Mouse (Mus musculus) limb, embryonic 14.5 days (tissue): Measurements from ENCODE around the gene Clk3. TPM values are rescaled to one million over a fixed set of nuclear protein-coding genes. Genes with fewer than 3 reads are reported as not detected.

Experiments
- ATAC-seq: fragments of 200-750 bp; cut with Nextera tagmentation; 2 replicates; pipeline ENCODE4 v1.8.0; 2017; ENCODE audit warnings: low read depth, moderate number of reproducible peaks, moderate TSS enrichment; ENCODE audit not compliant: low FRiP score
- DNase-seq: peaks from one replicate; pipeline ENCODE4 v3.0.0-alpha.2; 2015; ENCODE audit warnings: low spot score
- H3K27ac ChIP-seq: fragments of 300-500 bp; sonication (generic); replicated peaks from 2 replicates; pipeline ENCODE4 v1.5.1; 2014; ENCODE audit warnings: low read depth, mild to moderate bottlenecking, low read length, moderate library complexity, mixed read lengths
- H3K27me3 ChIP-seq: fragments of 300-500 bp; sonication (generic); 2 replicates; pipeline ENCODE4 v1.6.1; 2014; ENCODE audit warnings: low read length, mixed read lengths; ENCODE audit not compliant: control insufficient read depth, insufficient read depth
- H3K36me3 ChIP-seq: fragments of 300-500 bp; sonication (generic); 2 replicates; pipeline ENCODE4 v1.6.1; 2014; ENCODE audit warnings: mild to moderate bottlenecking, low read length, moderate library complexity, mixed read lengths; ENCODE audit not compliant: control insufficient read depth, insufficient read depth
- H3K4me1 ChIP-seq: fragments of 300-500 bp; sonication (generic); 2 replicates; pipeline ENCODE4 v1.6.1; 2014; ENCODE audit warnings: antibody characterized with exemption, low read length, mixed read lengths; ENCODE audit not compliant: control insufficient read depth, insufficient read depth
- H3K4me2 ChIP-seq: fragments of 300-500 bp; sonication (generic); replicated peaks from 2 replicates; pipeline ENCODE4 v1.6.1; 2014; ENCODE audit warnings: low read depth, mild to moderate bottlenecking, low read length, moderate library complexity; ENCODE audit not compliant: severe bottlenecking
- H3K4me3 ChIP-seq: fragments of 300-500 bp; sonication (generic); replicated peaks from 2 replicates; pipeline ENCODE4 v1.5.1; 2014; ENCODE audit warnings: low read length
- H3K9ac ChIP-seq: fragments of 300-500 bp; sonication (generic); 2 replicates; pipeline ENCODE4 v1.6.1; 2014; ENCODE audit warnings: mild to moderate bottlenecking, low read depth, low read length, moderate library complexity; ENCODE audit not compliant: severe bottlenecking
- H3K9me3 ChIP-seq: fragments of 300-500 bp; sonication (generic); 2 replicates; pipeline ENCODE4 v1.6.1; 2016; ENCODE audit warnings: low read length; ENCODE audit not compliant: control insufficient read depth
- POLR2A ChIP-seq: fragments of 200-500 bp; IDR thresholded peaks from 2 replicates; pipeline ENCODE4 v1.8.0; 2012; ENCODE audit warnings: inconsistent platforms, mild to moderate bottlenecking, moderate library complexity, borderline replicate concordance; ENCODE audit not compliant: insufficient read depth, insufficient read length; ENCODE audit errors: extremely low read depth
- WGBS: fragments of 180-500 bp; shearing (Covaris S2); extraction: QIAGEN DNeasy Blood & Tissue Kit; methylation state at CpG from one replicate; pipeline ENCODE4 v1.1.7; 2014; 5-methylcytosine and 5-hydroxymethylcytosine counted together
- polyA plus RNA-seq, 2 experiments: library from polyadenylated mRNA; depleted of rRNA in 1 of 2; stranded (reverse) in 1 of 2; unstranded in 1 of 2; fragments of >200 nt; fragmentation: Nextera tagmentation in 1 of 2; extraction: Ambion mirVana in 1 of 2; gene quantifications; 2 replicates each; pipeline versions ENCODE4 v1.2.1 to v1.2.3; 2012 to 2014

Clk3 gene
- polyA plus RNA-seq, 2 experiments: 56.1 to 133 TPM

DNA sequence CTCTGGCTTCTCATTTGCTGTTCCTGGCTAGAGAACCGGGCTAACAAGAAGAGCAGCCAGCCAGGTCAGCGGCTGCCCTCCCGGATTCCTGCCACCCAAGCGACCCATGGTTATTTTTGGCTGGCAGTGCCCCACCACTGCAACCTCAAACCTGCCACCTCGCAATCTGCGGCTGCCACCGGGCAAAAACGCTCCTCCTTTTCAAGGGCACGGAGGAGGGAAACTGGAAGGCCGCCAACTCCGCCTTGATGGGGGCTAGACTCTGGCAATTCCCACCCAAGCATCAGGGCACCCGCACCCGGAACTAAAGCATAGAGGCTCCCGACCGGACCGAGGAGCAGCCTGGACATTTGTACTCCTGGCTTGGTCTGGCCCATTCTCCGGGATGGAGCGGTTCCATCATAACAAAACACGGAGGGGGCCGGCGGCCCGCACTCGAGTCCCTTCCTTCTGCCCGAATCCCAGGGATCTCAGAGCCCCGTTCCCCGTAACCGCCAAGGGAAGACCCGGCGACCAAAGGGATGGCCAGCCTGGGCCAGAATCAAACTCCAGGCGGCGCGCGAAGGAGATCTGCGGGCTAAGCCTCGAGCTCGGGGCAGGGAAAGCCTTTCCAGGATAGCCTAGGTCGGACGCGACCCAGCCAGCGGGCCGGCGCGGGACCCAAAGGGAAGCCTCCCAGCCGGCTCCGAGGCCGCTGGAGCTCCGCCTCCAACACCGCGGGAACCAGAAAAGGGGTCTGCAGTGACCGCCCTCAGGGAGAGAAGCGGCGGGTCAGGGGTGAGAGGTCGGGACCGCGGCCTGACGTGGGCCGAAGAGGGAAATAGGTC is 1.3 kb downstream of the Clk3 start:
- peak; percentile 63 for ATAC-seq
- peaks cover 27% of the 10 kb centered on the region for H3K36me3 ChIP-seq
- H3K9ac ChIP-seq: peak overlapping the region; percentile 97
- peak overlapping the region; percentile 94 for H3K4me3 ChIP-seq
- no peaks in the 10 kb centered on the region for H3K27me3 ChIP-seq
- peak; percentile 71 for DNase-seq
- H3K4me1 ChIP-seq: peaks cover 32% of the 10 kb centered on the region
- under 1% methylated on average over 52 of the region's 57 CpGs for WGBS
- peak overlapping the region; percentile 95 for H3K4me2 ChIP-seq
- TF ChIP-seq POLR2A: no peak
- H3K27ac ChIP-seq: peak overlapping the region; percentile 97
- H3K9me3 ChIP-seq: no peaks in the 10 kb centered on the region

- 0 out of 2 replicates have a peak overlapping the region, but pooled peaks have one; percentile 25 for H3K9ac ChIP-seq
- H3K4me2 ChIP-seq: 0 out of 2 replicates have a peak overlapping the region, but pooled peaks have one; percentile 7
- H3K36me3 ChIP-seq: peaks cover 44% of the 10 kb centered on the region
- DNase-seq (peak; percentile 35), ATAC-seq (no peak)
- WGBS: 55% methylated on average over 6 of the region's 6 CpGs
- H3K27me3 ChIP-seq: no peaks in the 10 kb centered on the region
- H3K4me3 ChIP-seq: no peak overlapping the region
- no peak for TF ChIP-seq POLR2A
- H3K27ac ChIP-seq: peak overlapping the region; percentile 5; the same call in 1 of the 2 replicates
- peaks cover 32% of the 10 kb centered on the region for H3K4me1 ChIP-seq
- H3K9me3 ChIP-seq: no peaks in the 10 kb centered on the region
Observed at GRCm38 (mm10) chr9:57762563-57762991, 3.1 kb downstream of the Clk3 start.

GRCm38 (mm10) chr9:57761563-57762551 is 3.8 kb downstream of the Clk3 start:
- DNase-seq (peak; percentile 43), ATAC-seq (no peak)
- Histone ChIP-seq H3K27me3 (no peaks in the 10 kb centered on the region), H3K4me3 (no peak overlapping the region), H3K4me2 (0 out of 2 replicates have a peak overlapping the region, but pooled peaks have one; percentile 7), H3K9ac (no peak overlapping the region), H3K36me3 (peaks cover 52% of the 10 kb centered on the region), H3K9me3 (no peaks in the 10 kb centered on the region), H3K4me1 (peaks cover 32% of the 10 kb centered on the region), H3K27ac (0 out of 2 replicates have a peak overlapping the region, but pooled peaks have one; percentile 5)
- WGBS: 91% methylated on average over 13 of the region's 13 CpGs
- TF ChIP-seq POLR2A: no peak

GRCm38 (mm10) chr9:57760416-57761146 is 5.1 kb downstream of the Clk3 start:
- 97% methylated on average over 24 of the region's 24 CpGs for WGBS
- Histone ChIP-seq H3K9ac (no peak overlapping the region), H3K4me1 (peaks cover 25% of the 10 kb centered on the region), H3K27ac (no peak overlapping the region), H3K27me3 (no peaks in the 10 kb centered on the region), H3K4me2 (no peak overlapping the region), H3K4me3 (no peak overlapping the region), H3K9me3 (no peaks in the 10 kb centered on the region), H3K36me3 (peaks cover 61% of the 10 kb centered on the region)
- ATAC-seq (no peak), DNase-seq (no peak)
- TF ChIP-seq POLR2A: no peak
